Mouse (Mus musculus) limb, embryonic 12.5 days (tissue): ENCODE measurements around the gene Agpat2. TPM values are rescaled to one million over a fixed set of nuclear protein-coding genes. Genes with fewer than 3 reads are reported as not detected.

Source experiments
- ATAC-seq: fragments of 200-750 bp; cut with Nextera tagmentation; 2 replicates; pipeline ENCODE4 v1.8.0; 2017; ENCODE audit warnings: low read depth, moderate TSS enrichment; ENCODE audit not compliant: insufficient number of reproducible peaks, insufficient read depth, low FRiP score, low TSS enrichment
- H3K27ac ChIP-seq: fragments of 300-500 bp; sonication (generic); 2 replicates; pipeline ENCODE4 v1.5.1; 2016; ENCODE audit warnings: mild to moderate bottlenecking, moderate library complexity
- H3K27me3 ChIP-seq: fragments of 300-500 bp; sonication (generic); 2 replicates; pipeline ENCODE4 v1.6.1; 2016; ENCODE audit warnings: mild to moderate bottlenecking, moderate library complexity
- H3K36me3 ChIP-seq: fragments of 300-500 bp; sonication (generic); 2 replicates; pipeline ENCODE4 v1.6.1; 2016; ENCODE audit warnings: mild to moderate bottlenecking, moderate library complexity
- H3K4me1 ChIP-seq: fragments of 300-500 bp; sonication (generic); replicated peaks from 2 replicates; pipeline ENCODE4 v1.6.1; 2016
- H3K4me2 ChIP-seq: fragments of 300-500 bp; sonication (generic); 2 replicates; pipeline ENCODE4 v1.6.1; 2016; ENCODE audit warnings: mild to moderate bottlenecking, moderate library complexity
- H3K4me3 ChIP-seq: fragments of 300-500 bp; sonication (generic); replicated peaks from 2 replicates; pipeline ENCODE4 v1.5.1; 2016; ENCODE audit warnings: mild to moderate bottlenecking
- H3K9ac ChIP-seq: fragments of 300-500 bp; sonication (generic); replicated peaks from 2 replicates; pipeline ENCODE4 v1.6.1; 2016; ENCODE audit warnings: mild to moderate bottlenecking, moderate library complexity
- H3K9me3 ChIP-seq: fragments of 300-500 bp; sonication (generic); 2 replicates; pipeline ENCODE4 v1.6.1; 2016; ENCODE audit warnings: mild to moderate bottlenecking, moderate library complexity
- WGBS: fragments of 180-500 bp; shearing (Covaris S2); methylation state at CpG from one replicate; pipeline ENCODE4 v1.1.7; 2016; 5-methylcytosine and 5-hydroxymethylcytosine counted together
- microRNA counts: library from miRNA; unstranded; fragments of <30 nt; microRNA quantifications from one replicate; lab custom pipeline; 2017
- microRNA-seq: library from miRNA; unstranded; fragments of <30 nt; microRNA quantifications from one replicate; pipeline ENCODE4, GENCODE M21; 2017
- polyA plus RNA-seq: library from polyadenylated mRNA; unstranded; fragments of >200 nt; fragmentation: Nextera tagmentation; extraction: Ambion mirVana; gene quantifications from 2 replicates; pipeline ENCODE4 v1.2.1, GENCODE M21; 2016

Gene Agpat2
- polyA plus RNA-seq, 1 experiment from 2014 or later, result 17.1 TPM

- Histone ChIP-seq H3K4me2 (no peak overlapping the region), H3K27me3 (no peaks in the 10 kb centered on the region), H3K9me3 (no peaks in the 10 kb centered on the region), H3K27ac (no peak overlapping the region), H3K9ac (no peak overlapping the region), H3K36me3 (no peaks in the 10 kb centered on the region), H3K4me1 (peaks cover 12% of the 10 kb centered on the region), H3K4me3 (no peak overlapping the region)
- no peak for ATAC-seq
- 96% methylated on average over 2 of the region's 2 CpGs for WGBS
These were observed 52.2 kb downstream of the Agpat2 start for GRCm38 (mm10) chr2:26552066-26552465.

DNA sequence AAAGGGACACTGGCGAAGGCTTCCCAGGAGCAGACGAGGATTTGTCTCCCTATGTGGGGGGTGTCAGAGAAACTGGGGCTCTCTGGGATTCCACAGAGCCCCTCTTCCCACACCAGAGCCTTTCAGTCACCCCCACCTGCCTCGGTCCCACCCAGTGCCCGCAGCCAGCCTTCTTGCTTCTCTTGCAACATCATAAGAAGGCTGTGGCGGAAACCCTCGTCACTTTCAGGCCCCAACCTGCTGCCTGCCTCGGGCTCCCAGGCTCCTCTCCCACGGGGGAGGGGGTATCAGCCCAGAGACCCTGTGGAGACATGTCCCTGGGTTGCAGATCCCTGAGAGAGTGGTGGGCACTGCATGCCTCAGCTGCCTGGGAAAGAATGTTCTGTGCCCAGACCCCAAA, 52.8 kb downstream of the Agpat2 start:
- ATAC-seq, result no peak
- WGBS, result 63% methylated on average over 8 of the region's 8 CpGs
- H3K9me3 ChIP-seq, result no peaks in the 10 kb centered on the region

DNA sequence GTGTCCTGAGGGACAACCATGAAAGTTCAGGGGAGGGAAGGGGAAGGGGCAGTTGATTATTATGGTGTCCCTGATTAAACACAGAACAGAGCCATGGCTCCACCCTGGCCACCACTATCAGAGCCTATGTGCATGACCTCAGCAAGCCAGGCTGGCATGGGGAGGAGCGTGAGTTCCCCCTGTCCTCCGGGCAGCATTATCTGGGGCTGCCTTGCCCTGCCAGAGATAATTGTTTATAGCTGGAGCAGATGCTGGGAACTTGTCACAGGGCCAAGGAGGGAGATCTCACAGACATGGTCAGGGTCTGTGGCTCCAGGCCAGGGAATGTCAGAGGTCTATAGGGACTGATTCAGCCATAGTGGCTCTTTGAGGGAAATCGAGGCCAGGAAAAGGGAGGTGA, 53.4 kb downstream of the Agpat2 start:
- Histone ChIP-seq H3K9me3 (no peaks in the 10 kb centered on the region), H3K4me2 (no peak overlapping the region), H3K4me1 (peaks cover 14% of the 10 kb centered on the region), H3K9ac (no peak overlapping the region), H3K36me3 (no peaks in the 10 kb centered on the region), H3K4me3 (no peak overlapping the region), H3K27me3 (no peaks in the 10 kb centered on the region), H3K27ac (peak overlapping the region; percentile 1; the same call in 1 of the 2 replicates)
- WGBS, result 91% methylated on average over 3 of the region's 3 CpGs
- ATAC-seq, result no peak

More for the DNA sequence above, 52.8 kb downstream of the Agpat2 start:
- Histone ChIP-seq H3K4me1 (peaks cover 14% of the 10 kb centered on the region), H3K27me3 (no peaks in the 10 kb centered on the region), H3K36me3 (no peaks in the 10 kb centered on the region), H3K9ac (peak overlapping the region; percentile 24; the same call in 1 of the 2 replicates), H3K4me2 (no peak overlapping the region), H3K4me3 (no peak overlapping the region), H3K27ac (peak overlapping the region; percentile 35; the same call in 1 of the 2 replicates)

DNA sequence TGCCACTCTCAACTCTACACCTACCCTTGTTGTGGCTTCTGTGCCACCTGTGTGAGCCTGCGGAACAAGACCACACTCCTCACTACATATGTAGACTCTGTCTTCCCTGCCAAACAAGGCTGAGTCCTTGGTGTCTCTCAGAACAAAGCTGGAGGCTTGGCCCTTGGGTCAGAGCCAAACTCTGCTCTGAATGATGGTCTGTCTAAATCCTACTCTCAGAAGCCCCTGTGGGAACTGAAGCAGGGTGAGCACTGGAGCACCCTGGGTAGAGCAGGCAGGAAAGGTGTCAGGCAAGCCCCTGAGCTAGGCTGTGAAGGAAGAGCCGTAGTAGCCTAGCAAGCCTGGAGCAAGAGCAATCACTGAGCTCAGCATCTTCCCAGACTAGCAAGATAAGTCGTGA, 54.0 kb downstream of the Agpat2 start:
- H3K27me3 ChIP-seq, result no peaks in the 10 kb centered on the region
- no peaks in the 10 kb centered on the region for H3K36me3 ChIP-seq
- no peak overlapping the region for H3K4me3 ChIP-seq
- H3K9ac ChIP-seq, result no peak overlapping the region
- 0 out of 2 replicates have a peak overlapping the region, but pooled peaks have one; percentile 1 for H3K27ac ChIP-seq
- peaks cover 14% of the 10 kb centered on the region for H3K4me1 ChIP-seq
- no peaks in the 10 kb centered on the region for H3K9me3 ChIP-seq
- WGBS, result 71% methylated on average over 3 of the region's 3 CpGs
- H3K4me2 ChIP-seq, result no peak overlapping the region
- ATAC-seq, result no peak

- H3K27ac ChIP-seq, result no peak overlapping the region
- ATAC-seq, result no peak
- WGBS, result 85% methylated on average over 10 of the region's 10 CpGs
These were observed 54.4 kb downstream of the Agpat2 start for GRCm38 (mm10) chr2:26549801-26550200.

GRCm38 (mm10) chr2:26547481-26547880, 56.7 kb downstream of the Agpat2 start:
- Histone ChIP-seq H3K27me3 (no peaks in the 10 kb centered on the region), H3K36me3 (no peaks in the 10 kb centered on the region), H3K9ac (no peak overlapping the region), H3K4me3 (no peak overlapping the region), H3K4me1 (peaks cover 14% of the 10 kb centered on the region), H3K4me2 (no peak overlapping the region), H3K9me3 (no peaks in the 10 kb centered on the region), H3K27ac (peak overlapping the region; percentile 58)
- 29% methylated on average over 2 of the region's 2 CpGs for WGBS
- ATAC-seq, result 0 out of 2 replicates have a peak, but pooled peaks have one; percentile 57

More at GRCm38 (mm10) chr2:26549801-26550200, 54.4 kb downstream of the Agpat2 start:
- peaks cover 14% of the 10 kb centered on the region for H3K4me1 ChIP-seq
- H3K4me2 ChIP-seq, result no peak overlapping the region
- H3K36me3 ChIP-seq, result no peaks in the 10 kb centered on the region
- no peaks in the 10 kb centered on the region for H3K27me3 ChIP-seq
- no peak overlapping the region for H3K9ac ChIP-seq
- no peaks in the 10 kb centered on the region for H3K9me3 ChIP-seq
- H3K4me3 ChIP-seq, result no peak overlapping the region

DNA sequence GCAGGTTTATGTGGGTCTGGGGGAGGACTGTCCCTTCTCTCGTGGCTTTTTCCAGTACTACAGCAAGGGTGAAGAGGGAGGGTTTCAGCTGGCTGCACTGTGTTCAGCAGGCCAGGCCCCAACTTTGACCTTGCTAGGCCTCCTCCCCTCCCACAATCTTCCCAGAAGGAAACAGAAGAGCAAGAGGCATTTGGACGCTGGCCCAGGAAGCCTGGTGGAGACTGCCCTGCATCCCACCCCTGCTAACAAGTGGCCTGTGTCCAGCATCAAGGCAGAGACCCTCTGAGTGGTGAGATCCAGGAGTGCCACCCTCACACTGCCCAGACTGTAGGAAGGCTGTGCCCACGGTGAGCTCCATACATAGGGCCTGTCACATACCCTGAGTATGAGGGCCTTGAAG, 60.0 kb downstream of the Agpat2 start:
- Histone ChIP-seq H3K36me3 (no peaks in the 10 kb centered on the region), H3K27me3 (no peaks in the 10 kb centered on the region), H3K4me2 (no peak overlapping the region), H3K4me1 (peaks cover 40% of the 10 kb centered on the region), H3K4me3 (no peak overlapping the region), H3K27ac (no peak overlapping the region), H3K9ac (no peak overlapping the region), H3K9me3 (no peaks in the 10 kb centered on the region)
- 76% methylated on average over 3 of the region's 3 CpGs for WGBS
- ATAC-seq, result no peak

DNA sequence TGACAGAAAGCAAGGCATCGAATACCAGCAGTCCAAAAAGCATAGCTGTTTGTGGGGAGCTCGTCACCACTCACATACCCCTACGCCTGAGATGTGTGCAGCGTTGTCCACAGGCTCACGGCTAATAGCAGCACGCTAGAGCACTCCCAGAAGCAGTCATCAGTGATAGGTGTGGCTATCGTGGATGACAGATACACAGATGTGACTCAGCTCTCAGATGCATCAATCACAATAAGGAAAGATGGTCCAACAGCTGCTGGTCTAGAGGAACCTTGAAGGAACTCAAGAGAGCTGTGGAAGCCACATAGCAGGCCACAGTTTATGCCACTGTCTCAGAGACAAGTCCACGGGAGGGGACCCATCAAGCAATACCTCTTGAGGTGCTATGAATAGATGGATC, 60.4 kb downstream of the Agpat2 start:
- Histone ChIP-seq H3K4me1 (peaks cover 40% of the 10 kb centered on the region), H3K27ac (no peak overlapping the region), H3K9me3 (no peaks in the 10 kb centered on the region), H3K9ac (no peak overlapping the region), H3K4me3 (no peak overlapping the region), H3K36me3 (no peaks in the 10 kb centered on the region), H3K4me2 (no peak overlapping the region), H3K27me3 (no peaks in the 10 kb centered on the region)
- WGBS, result 88% methylated on average over 8 of the region's 8 CpGs
- ATAC-seq, result no peak

DNA sequence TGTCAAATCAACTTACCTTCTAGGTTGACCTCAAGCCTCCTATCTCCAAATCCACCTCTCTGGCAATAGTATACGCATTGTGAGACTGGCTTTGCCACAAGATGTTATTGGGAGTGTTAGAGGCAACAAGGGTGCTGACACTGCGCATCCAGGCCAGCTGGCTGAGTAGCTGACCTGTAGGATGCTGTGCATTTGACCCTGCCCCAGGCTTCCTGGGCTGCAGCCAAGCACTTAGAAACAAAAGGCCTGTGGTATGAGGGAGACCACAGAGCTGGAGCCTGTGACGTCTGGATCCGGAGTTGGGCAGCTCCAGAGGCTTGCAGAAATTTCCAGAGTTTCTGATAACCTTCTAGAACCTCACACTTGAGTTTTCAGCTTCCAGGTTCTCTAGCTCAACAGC, 61.1 kb downstream of the Agpat2 start:
- Histone ChIP-seq H3K36me3 (no peaks in the 10 kb centered on the region), H3K9ac (no peak overlapping the region), H3K9me3 (no peaks in the 10 kb centered on the region), H3K27ac (no peak overlapping the region), H3K4me3 (no peak overlapping the region), H3K27me3 (no peaks in the 10 kb centered on the region), H3K4me2 (no peak overlapping the region), H3K4me1 (peaks cover 38% of the 10 kb centered on the region)
- 73% methylated on average over 4 of the region's 4 CpGs for WGBS
- ATAC-seq, result no peak

MicroRNAs within 50 kb of the gene (microRNA counts, 519-probe panel; counts per million panel counts)
- microRNA mmu-miR-126-3p (lab: Ali Mortazavi, UCI), result 8,114 counts per million, percentile 91 among the panel's probes with 10 or more counts
- microRNA mmu-miR-126-5p (lab: Ali Mortazavi, UCI), result 3,752 counts per million, percentile 23 among the panel's probes with 10 or more counts

Small RNA genes lying within 50 kb of the gene (microRNA-seq; reads per million reads assigned to microRNA genes)
- not detected for gene Mir126a
- gene Mir126b, result not detected

Other genes with a start within 250 kb of the Agpat2 start
- gene Card9, start 243.5 kb downstream of the Agpat2 start, polyA plus RNA-seq, result 0.50 and 0.51 TPM in 2 replicates
- gene Snapc4, start 223.8 kb downstream of the Agpat2 start, polyA plus RNA-seq, result 36.7 and 39.4 TPM in 2 replicates
- gene Entr1, start 215.1 kb downstream of the Agpat2 start, polyA plus RNA-seq, result 170 TPM in 2 replicates
- 116 TPM in 2 replicates for gene Pmpca, start 215.1 kb downstream of the Agpat2 start, polyA plus RNA-seq
- 29.1 and 30.3 TPM in 2 replicates for gene Inpp5e, start 195.2 kb downstream of the Agpat2 start, polyA plus RNA-seq
- gene Sec16a, start 159.2 kb downstream of the Agpat2 start, polyA plus RNA-seq, result 25.6 and 33.0 TPM in 2 replicates
- 13.7 and 14.0 TPM in 2 replicates for gene Notch1, start 87.8 kb downstream of the Agpat2 start, polyA plus RNA-seq
- 77.4 and 82.1 TPM in 2 replicates for gene Egfl7, start 24.4 kb downstream of the Agpat2 start, polyA plus RNA-seq
- gene Gm20532, start 17.8 kb downstream of the Agpat2 start, polyA plus RNA-seq, result 0.31 TPM in 1 of 2 replicates, not detected in the other
- 61.7 and 66.3 TPM in 2 replicates for gene Fam69b, start 24.0 kb upstream of the Agpat2 start, polyA plus RNA-seq
- not detected in 2 replicates for gene Lcn4, start 66.9 kb upstream of the Agpat2 start, polyA plus RNA-seq